10 mouse cellular contexts compared by ENCODE assay signal in genomic region chr16:77788041-77788780, GRCm38 (mm10).
DNase-seq lines count a peak whose midpoint lies in the region; ATAC-seq and TF ChIP-seq lines count a peak whose summit lies in the region.
"Had no signal": no experiment of that assay in that cellular context is flagged by ENCODE, and none has a peak within 500 bp of the region (broad histone marks: within the 10 kb centered on the region; RNA-seq: fewer than 3 reads in every experiment).

No protein-coding gene starts in this region.

- ATAC-seq in hindbrain, postnatal 0 days = peak; percentile 96
- no peak for ATAC-seq in intestine, postnatal 0 days

- 0 out of 2 replicates have a peak, but pooled peaks cover 5% of the 10 kb centered on the region for H3K4me1 ChIP-seq in hindbrain, postnatal 0 days (ENCODE audit: insufficient read depth, low read length)
- H3K4me1 ChIP-seq in midbrain, embryonic 10.5 days = peaks cover 27% of the 10 kb centered on the region
- no peaks in the 10 kb centered on the region for H3K4me1 ChIP-seq in intestine, postnatal 0 days (replicated peaks; ENCODE audit: control insufficient read depth, insufficient read depth, low read length)
- H3K4me1 ChIP-seq: embryonic facial prominence, embryonic 15.5 days; limb, embryonic 15.5 days had no signal

- no peaks in the 10 kb centered on the region for H3K36me3 ChIP-seq in hindbrain, postnatal 0 days (ENCODE audit: insufficient read depth, low read length)
- H3K36me3 ChIP-seq in midbrain, embryonic 10.5 days = no peaks in the 10 kb centered on the region
- H3K36me3 ChIP-seq in intestine, postnatal 0 days (ENCODE audit: control insufficient read depth, insufficient read depth) = no peaks in the 10 kb centered on the region
- H3K36me3 ChIP-seq: embryonic facial prominence, embryonic 15.5 days; limb, embryonic 15.5 days had no signal

- no peaks in the 10 kb centered on the region for H3K9me3 ChIP-seq in hindbrain, postnatal 0 days (ENCODE audit: low read length)
- no peaks in the 10 kb centered on the region for H3K9me3 ChIP-seq in midbrain, embryonic 10.5 days (replicated peaks)
- no peaks in the 10 kb centered on the region for H3K9me3 ChIP-seq in intestine, postnatal 0 days (ENCODE audit: control insufficient read depth)
- H3K9me3 ChIP-seq: embryonic facial prominence, embryonic 15.5 days; limb, embryonic 15.5 days had no signal

- peak overlapping the region; percentile 91 for H3K27ac ChIP-seq in hindbrain, postnatal 0 days
- H3K27ac ChIP-seq in midbrain, embryonic 10.5 days (replicated peaks) = peak overlapping the region; percentile 88
- no peak overlapping the region for H3K27ac ChIP-seq in intestine, postnatal 0 days (ENCODE audit: low read depth, low read length)
- H3K27ac ChIP-seq: embryonic facial prominence, embryonic 15.5 days; limb, embryonic 15.5 days had no signal

- H3K4me2 ChIP-seq in hindbrain, postnatal 0 days (ENCODE audit: low read depth, low read length) = peak overlapping the region; percentile 50
- H3K4me2 ChIP-seq in intestine, postnatal 0 days (replicated peaks; ENCODE audit: low read depth) = no peak overlapping the region
- H3K4me2 ChIP-seq: embryonic facial prominence, embryonic 15.5 days; limb, embryonic 15.5 days had no signal

- DNase-seq in brain, embryonic 14.5 days (ENCODE audit: low read depth) = peak; percentile 95
- peak; percentile 19 for DNase-seq in embryo, embryonic 9.5 days (ENCODE audit: extremely low spot score)
- DNase-seq in hindbrain, postnatal 0 days (ENCODE audit: low spot score) = peak; percentile 90
- DNase-seq in midbrain, embryonic 10.5 days (ENCODE audit: low spot score) = peak; percentile 72
- peak; percentile 53 for DNase-seq in right cerebral cortex, postnatal 4 days
- no peak for DNase-seq in heart, adult 8-10 months (ENCODE audit: low spot score)
- no peak for DNase-seq in spleen, postnatal 4 days (ENCODE audit: low spot score in 2 of 2)

- H3K27me3 ChIP-seq in hindbrain, postnatal 0 days (ENCODE audit: insufficient read depth, low read length) = no peaks in the 10 kb centered on the region
- H3K27me3 ChIP-seq in midbrain, embryonic 10.5 days (ENCODE audit: low read depth, poor library complexity, severe bottlenecking) = no peaks in the 10 kb centered on the region
- no peaks in the 10 kb centered on the region for H3K27me3 ChIP-seq in intestine, postnatal 0 days (replicated peaks; ENCODE audit: control insufficient read depth, insufficient read depth, low read length)
- H3K27me3 ChIP-seq: embryonic facial prominence, embryonic 15.5 days; limb, embryonic 15.5 days had no signal

- H3K9ac ChIP-seq in hindbrain, postnatal 0 days (replicated peaks; ENCODE audit: low read length) = peak overlapping the region; percentile 51
- H3K9ac ChIP-seq in intestine, postnatal 0 days (ENCODE audit: low read depth, low read length) = no peak overlapping the region
- H3K9ac ChIP-seq: embryonic facial prominence, embryonic 15.5 days; limb, embryonic 15.5 days had no signal

- TF ChIP-seq POLR2A in brain, embryonic 14.5 days (IDR thresholded peaks at IDR 0.05; ENCODE audit: borderline replicate concordance, extremely low read depth, insufficient read depth, insufficient read length, poor library complexity, severe bottlenecking) = no peak

- peak overlapping the region; percentile 2 for H3K4me3 ChIP-seq in hindbrain, postnatal 0 days (ENCODE audit: low read length)
- peak overlapping the region; percentile 9 for H3K4me3 ChIP-seq in midbrain, embryonic 10.5 days
- H3K4me3 ChIP-seq in intestine, postnatal 0 days (ENCODE audit: low read depth, low read length) = no peak overlapping the region
- H3K4me3 ChIP-seq: embryonic facial prominence, embryonic 15.5 days; limb, embryonic 15.5 days had no signal

- 20% methylated on average over 20 of the region's 20 CpGs for WGBS in hindbrain, postnatal 0 days
- 71% methylated on average over 20 of the region's 20 CpGs for WGBS in midbrain, embryonic 10.5 days
- WGBS in intestine, postnatal 0 days = 83% methylated on average over 20 of the region's 20 CpGs

- TF ChIP-seq CTCF in brain, embryonic 14.5 days (IDR thresholded peaks at IDR 0.05; ENCODE audit: borderline replicate concordance, extremely low read depth, insufficient read depth, insufficient read length) = peak; percentile 8; the same call in 1 of the 2 replicates
- TF ChIP-seq CTCF in hindbrain, postnatal 0 days (IDR thresholded peaks at IDR 0.05; ENCODE audit: low read depth) = peak; percentile 46
- no peak for TF ChIP-seq CTCF in intestine, postnatal 0 days (IDR thresholded peaks at IDR 0.05; ENCODE audit: low read depth)

Comparison
In these comparisons a context has a peak if more than half of its experiments do, and no peak if none do; other contexts are left out.
1. DNase-seq: peak in brain, embryonic 14.5 days (single experiment), embryo, embryonic 9.5 days (single experiment), hindbrain, postnatal 0 days (single experiment), midbrain, embryonic 10.5 days (single experiment) and right cerebral cortex, postnatal 4 days (single experiment); none in heart, adult 8-10 months (single experiment) and spleen, postnatal 4 days (0 of 2).